Mouse (Mus musculus) lung, postnatal 25 days (tissue): ENCODE results near the gene Slx4ip.
A peak's percentile ranks its signal among the peaks of the same experiment; 100 is the strongest.

Source experiments
- DNase-seq: peaks from one replicate; pipeline ENCODE4 v3.0.0; 2022; ENCODE audit warnings: low spot score

Slx4ip gene

DNA sequence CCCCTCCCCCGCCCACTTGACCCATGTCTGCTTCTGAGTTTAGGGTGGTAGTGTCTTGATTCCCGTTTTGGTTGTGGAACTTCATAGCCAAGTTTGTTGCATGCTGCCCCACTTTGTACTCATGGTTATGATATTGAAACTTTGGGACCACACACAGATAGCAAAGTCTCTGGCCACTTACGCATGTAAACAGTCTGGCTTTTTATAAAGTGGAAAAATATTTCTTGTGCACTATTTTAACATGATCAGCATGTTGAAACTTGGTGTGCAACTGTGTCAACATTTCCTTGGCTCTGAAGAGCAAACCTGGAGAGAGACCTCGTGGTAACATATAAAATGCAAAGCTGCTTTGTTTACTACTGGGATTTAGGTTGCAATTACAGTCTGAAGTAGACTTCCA is 56.5 kb downstream of the Slx4ip start:
- no peak for DNase-seq

DNA sequence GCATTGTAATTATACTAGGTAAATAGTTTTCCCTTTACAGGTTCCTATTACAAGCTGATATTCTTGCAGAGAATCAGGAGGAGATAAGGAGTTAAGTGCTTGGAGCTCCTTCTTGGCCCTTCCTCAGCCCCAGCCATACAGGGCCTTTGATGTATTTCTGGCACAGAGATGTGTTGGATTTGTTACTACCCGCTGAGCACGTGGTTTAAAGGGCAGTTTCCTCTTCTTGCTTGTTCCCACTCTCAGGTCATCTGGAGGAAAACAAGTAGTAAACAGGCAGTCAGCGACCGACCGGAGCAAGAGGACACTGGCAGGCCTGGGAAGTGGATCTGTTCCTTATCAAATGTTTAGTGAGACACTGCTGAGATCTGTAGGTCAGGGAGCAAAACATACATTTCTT is 56.9 kb downstream of the Slx4ip start:
- DNase-seq, result peak; percentile 45

DNA sequence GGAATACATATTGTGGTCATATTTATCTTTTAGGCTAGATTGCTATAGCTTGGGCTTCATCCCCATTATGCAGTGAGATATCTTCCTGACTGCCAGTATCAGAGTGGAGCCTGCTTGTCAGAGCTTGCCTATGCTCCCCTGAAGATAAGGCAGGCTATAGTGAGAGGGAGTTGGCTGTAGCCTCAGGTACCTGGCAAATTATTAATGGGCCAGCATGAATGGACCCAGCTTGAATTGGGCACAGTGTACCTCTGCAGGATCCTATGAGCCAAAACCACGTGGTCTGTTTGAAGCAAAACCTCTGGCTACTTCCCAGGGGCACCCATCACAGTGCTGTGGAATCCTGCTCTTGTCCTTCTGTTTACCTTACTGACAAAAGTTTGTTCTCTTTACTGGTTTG is 61.2 kb downstream of the Slx4ip start:
- peak; percentile 37 for DNase-seq

DNA sequence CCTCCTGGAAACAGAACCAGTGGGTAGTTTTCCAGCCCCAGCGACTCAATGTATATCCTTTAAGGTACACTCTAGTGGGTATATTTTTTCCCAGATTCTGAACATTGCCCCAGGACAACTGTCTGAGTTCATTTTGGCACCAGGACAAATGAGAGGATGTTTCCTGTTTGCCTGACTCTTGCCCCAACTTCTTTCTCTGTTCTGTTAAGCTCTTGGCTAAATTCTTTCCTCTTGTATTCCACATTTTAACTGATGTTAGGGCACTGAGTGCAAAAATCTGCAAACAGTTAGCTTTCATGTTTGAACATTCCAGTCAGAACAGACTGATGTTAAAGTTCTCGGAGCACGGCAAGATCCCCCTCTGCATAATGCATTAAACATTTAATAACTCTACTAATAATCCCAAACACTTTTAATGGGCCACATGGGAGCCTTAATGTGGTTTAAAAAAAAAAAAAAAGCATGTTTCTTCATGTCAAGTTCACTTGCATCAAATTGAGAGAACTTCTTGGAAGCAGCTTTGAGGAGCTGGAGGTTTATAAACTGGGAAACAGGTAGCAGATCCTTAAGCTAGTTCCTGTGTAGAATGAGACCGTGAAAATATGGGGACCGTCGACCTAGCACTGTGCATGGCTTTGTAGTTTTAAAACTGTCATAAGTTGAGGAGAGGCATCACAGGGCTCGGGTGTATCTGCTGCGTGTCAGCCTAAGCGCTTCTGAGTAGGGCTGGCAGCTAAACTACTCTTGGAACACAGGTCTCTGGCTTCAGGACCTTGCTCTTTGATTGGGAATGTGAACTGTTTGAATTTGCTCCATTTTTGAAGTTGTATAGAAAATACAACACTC is 64.9 kb downstream of the Slx4ip start:
- no peak for DNase-seq

DNA sequence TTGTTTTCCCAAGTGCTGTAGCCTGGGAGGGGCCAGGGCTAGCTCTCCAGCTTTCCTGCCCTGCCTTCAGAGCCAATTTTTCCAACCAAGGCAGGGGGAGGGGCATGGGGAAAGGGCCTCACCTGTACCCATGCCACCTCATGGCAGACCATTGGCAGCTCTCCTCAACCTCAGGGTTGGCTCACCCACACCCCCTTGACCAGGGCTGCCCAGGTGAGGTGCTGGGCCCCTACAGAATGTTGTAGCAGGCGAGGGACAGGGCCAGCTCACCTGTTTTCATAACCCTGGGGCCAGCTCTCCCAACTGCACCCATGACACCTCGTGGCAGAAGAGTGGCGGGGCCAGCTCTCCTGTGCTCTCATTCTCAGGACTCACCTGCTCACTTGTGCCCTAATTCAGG is 67.7 kb downstream of the Slx4ip start:
- DNase-seq, result no peak

DNA sequence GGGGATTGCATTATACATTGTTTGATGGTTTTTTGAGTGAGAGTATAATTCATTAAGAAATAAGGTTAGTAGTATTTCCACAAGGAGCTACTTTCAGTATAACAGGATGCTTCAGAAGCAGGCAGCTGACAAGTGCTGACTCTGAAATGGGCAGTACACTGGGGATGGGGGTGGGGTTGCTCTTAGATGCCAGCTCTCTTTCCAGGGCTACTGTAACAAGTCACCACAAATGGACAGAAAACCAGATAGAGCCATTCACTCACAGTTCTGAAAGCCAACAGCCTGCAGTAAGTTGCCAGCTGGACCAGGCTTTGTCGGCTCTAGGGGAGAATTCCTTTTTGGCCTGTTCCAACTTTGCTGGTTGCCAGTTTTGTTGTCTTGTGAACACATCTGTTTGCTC is 84.8 kb downstream of the Slx4ip start:
- DNase-seq, result no peak

DNA sequence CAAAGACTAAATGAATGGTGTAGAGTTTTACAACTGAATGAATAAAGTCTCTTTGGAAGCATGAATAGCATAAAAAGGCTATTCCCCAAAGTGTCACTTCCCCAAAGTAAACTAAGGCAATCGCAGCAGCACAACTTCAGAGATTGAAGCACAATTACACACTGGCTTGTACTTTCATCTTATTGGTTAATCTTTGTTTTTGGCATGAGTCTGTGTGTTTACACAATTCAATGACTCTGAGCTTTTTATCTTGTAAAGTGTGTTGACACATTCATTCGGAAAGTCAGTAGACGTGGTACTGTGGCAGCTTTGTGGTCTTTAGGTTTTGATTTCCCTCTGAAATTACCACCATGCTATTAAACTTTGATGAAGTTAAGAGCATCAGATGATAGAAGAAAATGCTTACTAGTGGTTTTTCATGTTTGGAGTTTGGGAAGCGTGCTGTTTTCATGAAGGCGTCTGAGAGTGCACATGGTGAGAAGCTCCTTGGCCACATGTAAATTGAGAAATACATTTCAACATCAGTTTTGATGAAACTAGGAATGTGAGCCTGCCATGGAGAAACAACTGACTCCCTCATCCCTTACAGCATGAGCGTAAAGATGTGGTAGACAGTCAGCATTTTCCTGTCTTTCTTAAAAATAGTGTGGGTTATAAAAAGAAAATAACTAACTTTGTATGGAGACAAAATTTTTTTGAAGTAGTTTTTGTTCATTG is 88.2 kb downstream of the Slx4ip start:
- DNase-seq, result no peak

DNA sequence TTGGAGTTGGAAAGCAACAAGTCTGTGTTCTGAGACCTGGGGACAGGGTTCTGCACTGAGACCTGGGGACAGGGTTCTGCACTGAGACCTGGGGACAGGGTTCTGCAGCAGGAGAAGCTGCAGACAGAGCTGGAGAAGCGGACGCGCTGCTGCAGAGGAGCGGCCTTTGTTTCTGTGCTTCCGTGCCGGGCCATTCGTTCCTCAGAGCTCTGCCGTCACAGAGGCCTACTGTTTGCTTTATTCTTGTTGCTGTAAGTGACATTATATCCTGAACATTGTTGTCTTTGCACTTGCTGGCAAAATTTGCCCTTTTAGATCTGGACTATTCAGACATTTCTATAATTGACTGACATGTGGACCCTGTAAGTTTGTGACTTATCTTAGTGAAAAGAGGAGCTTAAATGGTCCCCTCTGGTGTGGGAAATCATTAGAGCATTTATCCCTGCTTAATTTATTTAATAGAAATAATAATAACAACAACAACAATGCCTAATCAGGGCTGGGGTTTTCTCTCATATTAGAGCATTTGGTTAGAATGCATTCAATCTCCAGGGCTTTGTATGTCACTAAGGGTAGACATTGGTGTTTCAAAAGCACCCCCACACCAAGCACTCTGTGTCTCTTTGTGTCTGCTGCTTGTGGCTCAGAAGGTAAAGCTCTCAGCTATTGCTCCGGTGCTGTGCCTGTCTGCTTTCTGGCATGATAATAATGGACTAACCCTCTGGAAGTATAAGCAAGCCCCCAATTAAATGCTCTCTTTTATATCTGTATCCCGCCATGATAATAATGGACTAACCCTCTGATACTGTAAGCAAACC is 90.3 kb downstream of the Slx4ip start:
- DNase-seq, result no peak

DNA sequence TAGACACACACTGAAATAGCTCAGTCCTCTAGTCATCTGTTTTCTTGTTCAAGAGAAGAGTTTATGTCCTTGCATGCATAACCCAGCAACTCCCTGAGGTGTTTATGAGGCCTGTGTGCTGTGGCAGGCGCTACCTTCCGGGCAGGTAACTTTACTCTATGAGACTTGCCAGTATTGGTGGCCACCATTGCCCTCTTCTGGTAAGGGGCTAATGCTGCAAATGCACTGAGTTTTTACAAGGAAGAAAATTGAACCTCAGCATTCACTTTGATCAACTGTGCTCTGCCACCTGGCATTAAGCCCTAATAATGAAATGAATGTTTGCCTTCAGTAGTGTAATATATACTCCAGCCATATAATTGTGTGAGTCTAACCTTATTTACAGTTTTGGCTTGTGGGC is 92.9 kb downstream of the Slx4ip start:
- DNase-seq, result no peak

DNA sequence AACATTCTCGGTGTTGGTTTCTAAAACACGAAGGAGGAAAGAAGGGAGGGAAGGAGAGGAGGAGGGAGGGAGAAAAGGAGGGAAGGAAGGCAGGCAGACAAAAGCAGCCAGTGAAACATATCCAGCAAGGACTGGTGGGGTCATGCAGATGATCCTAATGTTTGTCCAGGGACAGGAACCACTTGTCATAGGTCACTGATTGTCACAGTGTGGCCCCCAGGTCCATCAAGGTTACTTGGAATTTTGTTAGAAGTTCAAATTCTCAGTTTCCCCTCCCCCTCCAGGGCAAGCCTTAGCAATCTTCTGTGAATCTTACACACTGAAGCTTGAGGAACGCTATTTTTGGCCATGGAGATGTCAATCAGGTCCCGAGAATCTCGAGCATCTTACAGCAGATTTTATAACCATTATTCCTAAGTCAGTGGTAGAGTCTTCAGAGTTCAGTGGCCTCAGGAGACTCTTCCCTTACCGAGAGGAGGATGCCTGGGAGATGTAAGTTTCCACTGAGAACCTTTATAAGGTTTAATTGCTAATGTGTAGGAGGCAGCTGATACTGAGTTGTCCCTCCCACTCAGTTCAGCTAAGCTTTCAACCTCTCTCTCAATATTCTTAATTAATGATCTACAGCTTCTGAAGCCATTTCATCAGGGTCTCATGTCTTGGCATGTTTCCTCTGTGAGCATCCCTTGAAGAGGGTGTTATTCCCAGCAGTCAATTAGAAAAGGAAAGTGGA is 95.1 kb downstream of the Slx4ip start:
- DNase-seq, result no peak

DNA sequence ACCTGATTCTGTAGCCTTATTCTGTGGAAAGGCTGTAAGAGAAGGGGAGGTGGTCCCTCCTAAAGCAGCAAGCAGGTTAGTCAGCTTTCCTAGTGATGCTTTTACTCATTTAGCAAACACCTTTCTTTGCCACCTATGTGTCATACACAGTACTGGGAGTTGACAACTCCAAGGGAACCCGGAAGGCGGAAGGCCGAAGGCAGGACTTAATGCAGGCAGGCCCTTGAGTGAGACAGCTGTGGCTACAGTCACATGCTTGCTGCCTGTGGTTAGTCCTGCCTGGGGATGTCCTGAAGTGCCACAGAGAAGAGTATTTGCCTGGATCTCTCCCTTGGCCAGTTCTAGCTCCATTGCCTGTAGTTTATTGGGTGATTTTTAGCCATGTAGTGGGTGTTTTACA is 102.1 kb downstream of the Slx4ip start:
- no peak for DNase-seq

DNA sequence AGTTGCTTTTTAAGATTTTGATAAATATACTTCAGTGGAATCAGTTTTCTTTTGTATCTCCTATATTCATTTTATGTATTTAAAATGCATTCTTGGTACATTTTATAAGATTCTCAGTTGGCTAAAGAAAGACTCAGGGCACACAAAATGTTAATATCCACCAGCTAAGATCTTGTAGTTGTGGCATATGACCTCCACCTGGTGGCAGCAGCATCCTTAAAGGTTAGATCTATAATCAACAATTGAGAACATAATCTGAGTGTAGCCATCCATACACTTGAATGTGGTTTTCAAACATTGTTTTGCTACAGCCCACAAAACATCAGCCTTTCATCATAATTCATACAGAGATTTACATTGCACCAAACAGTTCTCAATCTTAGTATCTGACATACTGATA is 106.1 kb downstream of the Slx4ip start:
- DNase-seq, result peak; percentile 18

DNA sequence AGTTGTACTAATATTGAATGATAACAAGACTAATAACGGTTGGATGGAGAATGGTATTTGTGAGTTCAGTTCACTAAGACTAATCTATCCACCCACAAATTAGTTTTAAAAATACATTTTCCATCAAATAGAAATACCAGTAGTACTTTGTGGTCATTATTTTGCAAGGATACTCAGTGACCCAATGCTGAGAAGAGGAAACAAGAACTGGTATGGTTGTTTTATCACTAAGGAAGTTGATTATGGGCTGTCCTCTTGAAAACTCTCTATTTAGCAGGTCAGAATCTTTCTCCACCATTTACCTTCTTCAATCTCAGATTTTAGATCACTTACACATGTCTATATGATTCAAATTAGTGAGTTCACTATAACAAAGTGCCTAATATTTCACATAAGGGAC is 111.0 kb downstream of the Slx4ip start:
- no peak for DNase-seq

DNA sequence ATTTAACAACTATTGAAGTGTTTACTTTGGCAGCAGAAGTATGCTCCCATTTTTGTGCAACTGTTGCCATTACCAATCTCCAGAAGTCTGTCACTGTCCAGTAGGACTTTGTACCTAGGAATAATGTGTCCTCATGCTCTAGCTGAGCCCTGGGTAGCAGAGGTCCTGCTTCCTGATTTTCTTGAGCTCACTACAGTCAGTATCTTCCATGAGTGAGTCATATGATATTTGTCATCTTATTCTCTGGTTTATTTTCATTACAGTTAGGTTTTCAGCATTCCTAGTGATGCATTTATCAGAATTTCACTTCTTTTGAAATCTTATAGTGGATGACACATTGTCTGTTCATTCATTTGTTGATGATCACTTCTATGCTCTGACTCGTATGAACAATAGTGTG is 115.6 kb downstream of the Slx4ip start:
- no peak for DNase-seq

DNA sequence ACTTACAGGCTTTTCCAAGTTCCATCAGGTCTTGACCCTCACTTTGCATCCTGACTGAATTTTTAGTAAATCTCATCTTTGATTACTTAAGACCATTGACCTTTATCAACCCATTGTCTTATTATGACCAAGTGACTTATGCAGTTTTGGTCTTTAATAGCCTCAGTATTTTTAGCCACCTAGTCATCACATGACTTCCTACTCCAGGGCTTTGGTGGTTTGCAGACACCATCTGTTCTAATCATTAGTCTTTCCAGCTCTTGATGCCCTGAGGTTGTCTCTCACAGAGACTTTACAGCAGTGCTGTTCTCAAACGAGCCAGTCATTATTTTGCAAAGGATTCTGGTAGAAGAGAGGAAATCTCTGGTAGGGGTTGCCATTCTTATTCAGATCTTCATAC is 121.0 kb downstream of the Slx4ip start:
- DNase-seq, result no peak

DNA sequence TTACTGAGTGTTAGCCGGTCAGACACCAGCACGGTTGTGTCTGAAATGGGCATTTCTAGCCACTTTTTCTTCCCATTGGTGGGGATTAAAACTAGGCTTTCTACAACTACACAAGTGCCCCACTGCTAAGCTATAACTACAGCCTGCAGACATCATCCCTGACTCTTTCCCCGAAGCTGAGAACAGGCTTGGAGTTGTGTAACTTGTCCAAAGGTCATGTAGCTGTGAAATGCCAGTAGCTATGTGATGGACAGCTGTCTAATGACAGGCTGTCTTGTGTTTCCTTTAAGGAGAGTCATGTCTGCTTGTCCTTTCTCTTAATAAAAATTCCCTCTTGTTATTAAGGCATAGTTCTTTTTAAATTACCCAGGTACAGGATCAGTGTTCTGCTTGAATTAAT is 122.1 kb downstream of the Slx4ip start:
- DNase-seq, result no peak

DNA sequence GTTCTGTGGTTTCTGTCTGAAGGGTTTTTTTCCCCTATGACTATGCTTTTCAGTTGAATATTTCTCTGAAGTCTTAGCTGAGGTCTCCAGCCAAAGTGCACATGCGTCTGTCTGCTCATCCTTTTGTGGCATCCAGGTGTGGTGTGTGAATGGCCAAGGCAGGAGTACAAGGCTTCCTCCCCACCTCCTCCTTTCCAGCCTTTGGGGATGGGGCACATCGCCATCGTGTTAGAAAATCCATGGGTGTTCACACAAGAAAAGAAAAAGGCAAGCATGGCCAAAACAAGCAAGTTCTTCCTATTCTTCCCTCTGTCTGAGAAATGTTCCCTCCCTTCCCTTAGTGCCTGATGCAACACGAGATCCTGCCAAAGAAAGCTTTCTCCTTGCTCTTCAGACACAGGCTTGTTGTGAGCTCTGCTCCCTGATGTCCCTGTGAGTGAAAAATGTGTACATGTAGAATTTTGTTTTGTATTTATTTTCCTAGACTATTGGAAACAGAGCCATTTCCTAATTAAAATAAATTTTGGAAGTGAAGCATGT is 122.9 kb downstream of the Slx4ip start:
- DNase-seq, result no peak

DNA sequence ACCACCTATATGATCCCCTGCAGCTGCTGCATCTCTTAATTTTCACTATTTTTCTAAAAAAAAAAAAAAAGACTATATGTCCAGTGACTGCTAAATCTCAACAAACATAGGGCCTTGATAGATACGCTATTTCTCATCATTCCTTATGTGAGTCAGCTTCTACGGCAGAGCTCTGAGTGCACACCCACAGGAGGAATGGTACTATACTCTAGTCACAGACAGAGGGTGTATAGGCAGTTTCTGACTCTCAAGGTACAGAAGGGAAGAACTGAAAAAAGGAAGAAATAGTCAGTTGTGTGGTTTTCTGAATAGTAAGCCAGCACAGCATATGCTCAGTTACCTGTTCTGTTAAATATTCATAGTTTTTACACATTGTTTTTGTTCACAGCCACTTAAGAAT is 123.4 kb downstream of the Slx4ip start:
- DNase-seq, result no peak

DNA sequence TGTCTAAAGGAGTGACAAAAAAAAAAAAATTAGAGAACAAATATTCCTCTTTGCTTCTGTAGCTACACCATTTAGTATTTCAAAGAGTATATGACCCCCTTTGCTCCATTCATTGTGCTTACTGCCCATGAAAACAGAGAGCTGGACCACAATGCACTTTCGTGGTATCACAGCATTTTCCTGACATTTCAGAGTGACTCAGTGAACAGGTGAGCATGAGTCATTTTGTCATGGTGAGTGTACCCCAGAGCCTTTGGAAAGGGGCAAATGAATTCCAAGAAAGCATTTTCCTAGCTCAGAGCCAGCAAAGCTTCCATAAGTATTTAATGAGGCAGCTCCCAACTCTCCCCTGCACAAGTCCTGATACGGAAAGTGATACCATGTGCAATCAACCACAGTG is 153.1 kb downstream of the Slx4ip start:
- DNase-seq, result no peak

DNA sequence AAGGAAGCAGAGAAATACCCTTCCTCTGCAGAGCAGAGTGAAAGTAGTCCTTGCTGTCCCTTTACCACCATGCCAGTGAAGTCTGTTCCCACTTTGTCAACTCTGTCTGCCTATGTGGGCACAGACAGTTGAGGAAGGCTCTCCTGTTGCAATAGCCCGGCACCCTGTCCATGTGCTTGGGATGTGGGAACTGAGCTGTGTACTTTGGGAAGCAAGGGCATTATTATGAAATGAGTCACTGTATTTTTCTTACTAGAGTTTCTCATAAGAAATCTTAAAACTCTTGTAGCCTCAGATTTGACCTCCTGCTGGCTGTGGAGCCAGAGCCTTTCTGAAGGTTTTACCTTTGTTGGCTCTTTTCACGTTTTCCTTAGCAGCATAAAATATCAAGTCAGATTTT is 158.3 kb downstream of the Slx4ip start:
- DNase-seq, result peak; percentile 19

DNA sequence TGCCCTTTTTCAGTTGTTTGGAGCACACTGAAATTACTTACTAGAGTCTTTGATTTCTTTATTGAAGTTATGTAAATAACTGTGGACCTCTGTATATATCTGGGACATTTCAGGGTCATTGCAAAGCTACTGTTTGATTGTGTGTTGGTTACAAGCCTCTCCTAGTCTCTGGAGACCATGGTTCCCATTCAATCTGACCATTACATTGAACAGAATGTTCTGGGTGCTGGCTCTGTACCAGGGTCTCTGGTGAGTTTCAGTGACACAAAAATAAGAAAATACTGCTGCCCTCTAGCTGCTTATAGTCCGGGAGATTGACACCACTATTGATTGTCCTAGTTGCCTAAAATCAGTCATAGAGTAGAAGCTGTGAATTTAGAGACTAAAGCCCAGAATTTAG is 158.9 kb downstream of the Slx4ip start:
- DNase-seq, result no peak

DNA sequence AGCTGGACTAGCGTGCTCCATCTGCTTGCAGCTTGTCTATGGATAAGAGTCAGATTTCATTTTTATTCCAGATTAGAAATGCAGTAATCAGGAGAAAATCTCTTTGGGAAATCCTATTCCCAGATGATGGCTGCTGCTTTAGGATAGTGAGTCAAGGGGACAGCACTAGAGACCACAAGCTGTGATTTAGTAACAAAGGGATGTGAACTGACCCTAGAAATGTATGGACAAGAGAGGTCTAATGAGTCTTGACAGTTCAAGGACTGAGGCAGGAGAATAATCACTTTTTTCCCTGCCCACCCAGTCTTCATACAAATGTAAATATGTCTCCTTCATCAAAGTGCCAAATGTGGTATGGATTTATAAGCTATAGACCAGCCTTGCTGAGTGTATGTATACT is 172.8 kb downstream of the Slx4ip start:
- no peak for DNase-seq
